Mouse (Mus musculus): ENCODE results near the gene Plekhg6.

Gene Plekhg6

GRCm38 (mm10) chr6:125385066-125385974 is 4.7 kb upstream of the Plekhg6 start:
- DNase-seq (ENCODE audit: low spot score) = no peak

GRCm38 (mm10) chr6:125382024-125382423 is 1.4 kb upstream of the Plekhg6 start:
- no peak for DNase-seq (ENCODE audit: low spot score)

- no peak for DNase-seq (ENCODE audit: low spot score)
Observed at GRCm38 (mm10) chr6:125379781-125380180, 812 bp downstream of the Plekhg6 start.

GRCm38 (mm10) chr6:125378621-125379020 is 2.0 kb downstream of the Plekhg6 start:
- no peak for DNase-seq (ENCODE audit: low spot score)

GRCm38 (mm10) chr6:125377582-125378451 is 2.8 kb downstream of the Plekhg6 start:
- DNase-seq (ENCODE audit: low spot score) = no peak

GRCm38 (mm10) chr6:125377042-125377441 is 3.6 kb downstream of the Plekhg6 start:
- DNase-seq (ENCODE audit: low spot score) = no peak

- DNase-seq (ENCODE audit: low spot score) = no peak
Observed at GRCm38 (mm10) chr6:125367758-125368371, 12.7 kb downstream of the Plekhg6 start.

- DNase-seq (ENCODE audit: low spot score) = no peak
Observed at GRCm38 (mm10) chr6:125366133-125366532, 14.5 kb downstream of the Plekhg6 start.

- DNase-seq (ENCODE audit: low spot score) = no peak
Observed at GRCm38 (mm10) chr6:125365522-125365921, 15.1 kb downstream of the Plekhg6 start.

- no peak for DNase-seq (ENCODE audit: low spot score)
Observed at GRCm38 (mm10) chr6:125364448-125364847, 16.1 kb downstream of the Plekhg6 start.

GRCm38 (mm10) chr6:125363451-125364242 is 16.9 kb downstream of the Plekhg6 start:
- DNase-seq (ENCODE audit: low spot score) = no peak

- no peak for DNase-seq (ENCODE audit: low spot score)
Observed at GRCm38 (mm10) chr6:125363021-125363420, 17.6 kb downstream of the Plekhg6 start.

GRCm38 (mm10) chr6:125361467-125362291 is 18.9 kb downstream of the Plekhg6 start:
- DNase-seq (ENCODE audit: low spot score) = no peak

- DNase-seq (ENCODE audit: low spot score) = no peak
Observed at GRCm38 (mm10) chr6:125360846-125361245, 19.7 kb downstream of the Plekhg6 start.

- DNase-seq (ENCODE audit: low spot score) = no peak
Observed at GRCm38 (mm10) chr6:125359999-125360398, 20.6 kb downstream of the Plekhg6 start.

GRCm38 (mm10) chr6:125357334-125357733 is 23.3 kb downstream of the Plekhg6 start:
- no peak for DNase-seq (ENCODE audit: low spot score)

GRCm38 (mm10) chr6:125356264-125356663 is 24.3 kb downstream of the Plekhg6 start:
- no peak for DNase-seq (ENCODE audit: low spot score)

GRCm38 (mm10) chr6:125355197-125355741 is 25.3 kb downstream of the Plekhg6 start:
- no peak for DNase-seq (ENCODE audit: low spot score)

GRCm38 (mm10) chr6:125354352-125355151 is 26.0 kb downstream of the Plekhg6 start:
- no peak for DNase-seq (ENCODE audit: low spot score)
